Mouse (Mus musculus) left cerebral cortex, postnatal 25 days (tissue): ENCODE measurements around the gene Cgas. TPM values are rescaled to one million over a fixed set of nuclear protein-coding genes. Genes with fewer than 3 reads are reported as not detected.

Source experiments
- DNase-seq, 2 experiments: peaks; one replicate each; pipeline ENCODE4 v3.0.0; 2022; ENCODE audit warnings: low spot score in 2 of 2, mixed read lengths in 1 of 2
- intact Hi-C: fragments of 180-260 bp; cut with DNase I; formaldehyde crosslinking; loops from one replicate; pipeline ENCODE4 v1.15.1; 2025
- microRNA-seq, 2 experiments: library from miRNA; unstranded; fragments of <30 nt; microRNA quantifications; one replicate each; pipeline ENCODE4 v1.2.0; 2022
- total RNA-seq, 2 experiments: library from RNA; stranded (reverse); gene quantifications; 2 replicates each; pipeline ENCODE4 v1.2.3; 2021

The Cgas gene
- total RNA-seq, 2 experiments from 2014 or later, result 0.48 to 0.53 TPM

DNA sequence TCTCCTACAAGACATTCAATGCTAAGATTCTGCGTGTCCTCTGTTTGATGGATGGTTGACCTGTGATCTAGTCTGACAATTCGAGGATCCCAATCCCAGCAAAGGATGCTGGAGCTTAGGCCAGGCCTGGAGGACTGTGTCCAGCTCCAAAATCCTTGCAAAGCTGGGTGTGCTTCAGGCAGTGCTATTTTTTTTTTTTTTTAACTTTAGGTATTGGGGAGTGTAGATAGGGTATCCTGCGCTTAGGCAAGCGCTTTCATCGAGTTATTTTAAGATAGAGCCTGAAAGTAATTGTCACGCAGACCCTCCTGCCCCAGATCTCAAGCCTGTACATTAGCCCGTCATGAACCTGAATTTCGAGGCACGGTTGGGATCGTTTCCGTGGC is 47.8 kb downstream of the Cgas start:
- no peak for DNase-seq
- intact Hi-C loops, result loop anchor here (5.0 kb wide), 1 partner anchor 47 kb away; the partner anchor contains the start of gene Cgas

DNA sequence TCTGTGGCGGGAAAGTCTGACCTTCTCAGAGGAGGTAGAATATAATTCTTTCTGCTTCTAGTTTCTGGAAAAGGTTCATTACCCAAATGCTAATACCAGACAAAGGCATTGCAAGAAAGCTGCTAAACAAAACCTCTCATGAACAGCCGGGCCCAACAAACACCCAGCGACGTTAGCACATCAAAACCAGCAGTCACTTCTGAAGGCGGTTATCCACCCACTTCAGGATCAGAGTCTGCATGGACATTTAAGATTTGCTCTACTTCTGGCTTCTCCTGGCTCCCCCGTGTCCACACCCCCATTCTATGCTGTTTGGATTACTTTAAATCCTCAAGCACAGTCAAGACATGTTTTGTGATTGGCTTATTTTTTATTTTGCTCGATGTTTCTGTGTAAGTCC is 48.4 kb downstream of the Cgas start:
- intact Hi-C loops, result loop anchor here (5.0 kb wide), 1 partner anchor 48 kb away; the partner anchor contains the start of gene Cgas

DNA sequence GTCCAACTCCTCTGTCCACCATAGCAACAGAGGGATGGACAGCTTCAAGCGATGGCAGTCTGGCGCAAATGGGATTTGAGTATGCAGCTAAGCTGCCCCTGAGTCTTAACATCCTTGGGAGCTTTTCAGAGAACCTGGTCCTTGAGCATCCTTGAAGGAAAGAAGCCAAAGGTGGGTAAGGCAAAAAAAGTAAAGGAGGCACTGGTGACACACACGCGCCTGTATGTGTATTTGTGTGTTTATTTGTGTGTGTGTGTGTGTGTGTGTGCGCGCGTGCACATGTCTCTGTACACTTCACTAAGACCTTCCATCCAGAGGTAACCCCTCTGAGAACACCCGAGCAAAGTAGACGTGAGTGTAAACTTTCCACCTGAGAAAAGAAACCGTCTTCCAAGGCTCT is 49.3 kb downstream of the Cgas start:
- DNase-seq, result no peak
- intact Hi-C loops, result no loop called here

More for the DNA sequence above, 48.4 kb downstream of the Cgas start:
- DNase-seq, result peak in 1 of 2 experiments; percentile 37

DNA sequence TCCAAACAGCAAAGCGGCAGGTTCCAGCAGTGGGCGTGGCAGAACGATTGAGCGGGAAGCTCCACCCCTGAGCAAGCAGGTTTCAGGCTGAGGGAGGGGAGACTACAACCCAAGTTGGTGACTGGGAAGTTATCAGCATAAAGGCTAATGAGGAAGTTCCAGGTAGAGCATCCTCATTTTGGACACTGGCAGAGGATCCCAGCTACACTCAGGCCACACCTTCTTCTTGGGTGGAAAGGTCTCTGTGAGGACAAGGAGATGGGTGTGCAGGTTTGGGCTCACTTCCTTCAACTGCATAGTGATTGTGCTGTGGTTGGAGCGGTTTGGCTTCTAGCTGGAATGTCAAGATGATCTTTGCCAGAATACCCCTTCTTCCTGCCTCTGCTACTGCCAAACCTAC is 53.1 kb downstream of the Cgas start:
- intact Hi-C loops, result no loop called here
- no peak for DNase-seq

DNA sequence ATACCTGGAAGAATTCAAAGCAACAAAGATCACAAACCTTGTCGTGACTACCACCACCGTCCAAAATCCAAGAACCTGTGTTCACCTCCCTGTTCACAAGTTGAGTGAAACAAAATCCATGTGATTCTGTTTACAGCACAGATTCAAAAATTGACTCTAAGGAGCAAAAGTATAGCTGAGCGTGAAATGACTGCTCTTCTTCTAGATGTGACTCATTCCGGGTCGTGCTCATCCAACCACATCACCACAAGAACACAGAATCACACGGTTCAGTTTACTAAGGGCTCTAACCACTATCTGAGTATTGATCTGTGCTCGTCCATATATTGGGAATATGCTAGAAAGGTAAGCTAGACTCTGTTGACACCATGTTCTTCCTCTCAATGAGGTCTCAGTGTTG is 56.1 kb downstream of the Cgas start:
- intact Hi-C loops, result no loop called here
- no peak for DNase-seq

DNA sequence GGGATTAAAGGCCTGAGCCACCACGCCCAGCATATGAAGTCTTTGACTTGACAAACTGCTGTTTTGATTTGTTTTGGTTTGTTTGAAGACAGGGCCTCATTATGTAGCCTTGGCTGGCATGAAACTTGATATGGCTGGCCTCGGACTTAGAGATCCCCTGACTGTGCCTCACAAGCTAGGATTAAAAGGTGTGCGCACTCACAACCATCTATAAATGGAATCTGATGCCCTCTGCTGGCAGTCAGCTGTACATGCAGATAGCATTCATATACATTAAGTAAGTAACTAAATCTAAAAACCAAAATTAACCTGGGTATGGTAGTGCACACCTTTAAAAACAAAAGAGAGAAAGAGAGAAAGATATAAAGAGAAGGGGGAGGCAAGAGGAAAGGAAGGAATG is 57.1 kb downstream of the Cgas start:
- intact Hi-C loops, result no loop called here
- DNase-seq, result no peak

Small RNAs within 50 kb of the gene (microRNA-seq; reads per million reads assigned to microRNA genes)
- gene Gm26377, result 0 reads per million in 2 experiments

Other genes with a start within 250 kb of the Cgas start
- not detected for gene Gsta1, start 212.6 kb downstream of the Cgas start, total RNA-seq
- not detected for gene Gm3776, start 186.1 kb downstream of the Cgas start, total RNA-seq
- gene Gm10639, start 153.3 kb downstream of the Cgas start, total RNA-seq, result not detected
- gene Omt2a, start 128.4 kb downstream of the Cgas start, total RNA-seq, result not detected
- gene Omt2b, start 115.6 kb downstream of the Cgas start, total RNA-seq, result not detected
- under 1 TPM in 1 of 2 experiments, not detected in 1; 0.43 TPM for gene Gsta2, start 87.4 kb downstream of the Cgas start, total RNA-seq
- gene Dppa5a, start 75.1 kb downstream of the Cgas start, total RNA-seq, result not detected
- gene Ooep, start 64.5 kb downstream of the Cgas start, total RNA-seq, result under 1 TPM in 1 of 2 experiments, not detected in 1; 0.16 TPM
- gene Ddx43, start 47.5 kb downstream of the Cgas start, total RNA-seq, result under 1 TPM in 1 of 2 experiments, not detected in 1; 0.14 TPM
- 10 to 100 TPM; 26.0 to 29.5 TPM for gene Mto1, start 5.0 kb upstream of the Cgas start, total RNA-seq
- under 1 TPM; 0.66 to 0.73 TPM for gene Gm17324, start 5.5 kb upstream of the Cgas start, total RNA-seq
- 1,000 to 10,000 TPM; 2,219 to 2,332 TPM for gene Eef1a1, start 45.9 kb upstream of the Cgas start, total RNA-seq
- 10 to 100 TPM; 18.2 to 18.5 TPM for gene Slc17a5, start 144.8 kb upstream of the Cgas start, total RNA-seq
- gene Cd109, start 172.3 kb upstream of the Cgas start, total RNA-seq, result under 1 TPM; 0.57 to 0.76 TPM